Mouse (Mus musculus): Measurements from ENCODE around the gene Zfp169. TPM values are rescaled to one million over a fixed set of nuclear protein-coding genes. Genes with fewer than 3 reads are reported as not detected.

The Zfp169 gene
- total RNA-seq, 2 experiments from 2014 or later = 5.8 to 6.2 TPM

DNA sequence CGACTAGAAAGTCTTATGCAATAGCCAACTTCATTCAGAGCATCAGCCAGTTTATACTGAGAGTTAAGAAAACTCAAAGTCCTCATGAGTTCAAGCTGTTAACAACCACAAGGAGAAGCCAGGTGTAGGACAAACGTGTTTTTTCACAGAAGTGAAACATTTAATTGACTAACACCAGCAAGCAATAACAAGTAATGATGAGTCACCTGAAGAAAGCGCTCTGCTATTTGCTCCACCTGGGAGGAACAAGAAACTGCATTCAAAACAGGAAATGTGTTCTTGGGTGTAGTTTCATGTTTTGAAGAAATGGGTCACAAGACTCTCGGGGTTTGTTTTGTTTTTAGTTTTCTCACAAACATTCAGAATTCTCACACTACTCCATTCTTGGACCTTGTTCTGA lies 2.6 kb upstream of the Zfp169 start:
- no peak for DNase-seq

DNA sequence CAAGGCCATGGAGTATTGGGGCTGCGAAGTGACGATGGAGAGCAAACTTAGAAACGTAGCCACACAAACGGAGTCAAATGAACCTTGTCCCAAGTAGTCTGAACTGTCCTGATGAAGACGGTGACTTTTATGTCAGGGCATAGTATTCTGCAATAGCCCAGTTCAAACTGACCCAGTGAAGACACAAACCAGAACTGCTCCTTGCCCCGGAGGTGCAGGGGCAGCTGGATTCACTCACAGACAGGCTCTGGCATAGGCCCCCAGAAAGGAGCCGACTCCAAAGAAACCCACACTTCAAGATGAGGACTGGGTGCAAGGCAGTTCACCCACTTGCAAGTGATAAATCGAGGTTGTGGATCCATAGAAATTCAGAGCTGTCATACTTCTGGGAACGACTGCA lies 4.6 kb downstream of the Zfp169 start:
- DNase-seq = no peak

DNA sequence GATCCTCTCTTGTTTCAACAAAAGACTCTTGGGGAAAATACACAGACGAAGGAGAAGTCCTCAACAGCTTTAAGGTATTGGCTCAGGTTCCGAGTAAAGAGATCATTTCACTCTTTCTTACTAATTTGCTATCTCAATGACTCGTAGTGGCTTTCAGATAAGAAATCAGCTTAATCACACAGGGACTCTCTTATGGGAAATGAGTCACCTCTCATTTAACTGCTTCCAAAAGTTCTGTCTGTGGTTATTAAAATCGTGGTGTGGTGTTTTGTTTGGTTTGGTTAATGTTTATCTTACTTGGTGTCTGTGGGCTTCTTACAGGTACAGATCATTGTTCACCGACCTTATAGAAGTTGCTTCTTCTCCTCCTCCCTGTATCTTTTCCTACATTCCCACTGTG lies 10.8 kb downstream of the Zfp169 start:
- no peak for DNase-seq

DNA sequence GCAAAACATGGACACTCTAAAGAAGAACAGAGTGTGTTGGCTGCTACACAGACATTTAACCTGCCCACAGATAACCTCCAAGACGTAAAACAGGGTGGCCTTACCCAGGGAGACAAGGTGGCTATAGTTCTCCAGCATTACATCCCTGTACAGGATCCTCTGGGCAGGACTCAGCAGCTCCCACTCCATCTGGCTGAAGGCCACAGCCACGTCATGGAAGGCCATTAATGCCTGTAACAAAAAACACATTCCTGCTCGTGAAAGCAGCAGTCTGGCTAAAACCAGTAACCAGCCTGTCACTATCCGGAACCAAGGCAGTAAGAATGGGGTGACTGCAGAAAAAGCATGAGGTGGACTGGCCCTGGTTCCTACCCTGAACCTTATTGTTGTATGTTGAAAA lies 14.6 kb downstream of the Zfp169 start:
- DNase-seq = peak; percentile 66

GRCm38 (mm10) chr13:48497693-48498221 lies 15.5 kb downstream of the Zfp169 start:
- peak; percentile 79 for DNase-seq

- DNase-seq = no peak
Measured at GRCm38 (mm10) chr13:48493183-48493582, 20.1 kb downstream of the Zfp169 start.

- DNase-seq = no peak
Measured at GRCm38 (mm10) chr13:48490396-48491182, 22.7 kb downstream of the Zfp169 start.

DNA sequence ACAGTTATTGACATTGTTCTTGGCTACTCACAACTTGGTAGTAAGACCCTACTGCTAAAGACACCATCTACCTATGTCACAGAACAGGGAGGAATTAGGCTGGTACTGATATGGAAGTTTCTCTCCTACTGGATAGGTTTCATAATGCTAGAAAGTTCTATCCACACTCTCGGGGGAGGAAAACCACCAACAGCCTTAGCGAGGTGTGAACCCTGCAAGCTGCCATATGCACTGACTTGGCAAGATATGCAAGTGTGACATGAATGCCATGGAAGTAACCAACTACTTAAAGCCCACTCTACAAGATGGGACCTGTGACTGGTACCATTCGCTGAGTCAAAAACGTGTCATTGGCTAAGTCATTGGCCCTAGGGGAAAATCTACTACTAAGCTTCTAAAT lies 29.6 kb downstream of the Zfp169 start:
- no peak for DNase-seq

DNA sequence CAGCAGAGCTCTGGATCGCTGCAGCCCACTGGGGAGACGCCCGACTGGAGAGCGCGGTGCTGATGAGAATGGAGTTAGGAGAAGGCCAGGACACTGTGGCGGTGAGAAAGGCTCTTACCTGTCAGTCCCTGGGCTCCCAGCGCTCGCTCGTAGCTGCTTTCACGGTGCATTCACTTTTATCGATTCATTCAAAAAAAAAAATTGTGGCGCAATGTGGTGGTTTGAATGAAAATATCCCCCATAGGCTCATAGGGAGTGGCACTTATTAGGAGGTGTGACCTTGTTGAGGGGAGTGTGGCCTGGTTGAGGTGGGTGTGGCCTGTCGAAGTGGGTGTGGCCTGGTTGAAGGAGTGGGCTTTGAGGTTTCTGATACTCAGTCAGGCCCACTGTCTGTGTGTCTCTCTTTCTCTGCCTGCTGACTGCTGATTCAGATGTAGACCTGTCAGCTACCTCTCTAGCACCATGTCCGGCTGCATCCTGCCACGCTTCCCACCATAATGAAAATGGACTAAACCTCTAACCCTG lies 44.5 kb downstream of the Zfp169 start:
- DNase-seq = no peak

DNA sequence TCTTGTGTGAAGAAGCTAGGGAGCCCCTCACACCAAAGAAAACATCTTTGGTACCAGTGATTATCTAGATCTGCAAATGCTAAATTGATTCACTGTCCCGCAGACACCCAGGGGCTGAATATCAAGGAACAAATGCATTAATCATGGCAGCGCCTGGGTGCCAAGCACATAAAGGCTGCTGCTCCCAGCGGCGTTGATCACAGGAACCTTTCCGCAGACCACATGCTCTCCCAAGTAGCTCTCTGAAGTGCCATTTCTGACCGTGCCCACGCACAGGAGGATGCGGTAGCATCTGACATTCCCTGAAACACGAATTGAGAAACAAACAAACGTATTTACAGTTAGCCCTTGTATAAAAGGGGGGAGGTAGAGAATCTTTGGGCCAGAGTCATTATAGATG lies 47.1 kb downstream of the Zfp169 start:
- DNase-seq = no peak

DNA sequence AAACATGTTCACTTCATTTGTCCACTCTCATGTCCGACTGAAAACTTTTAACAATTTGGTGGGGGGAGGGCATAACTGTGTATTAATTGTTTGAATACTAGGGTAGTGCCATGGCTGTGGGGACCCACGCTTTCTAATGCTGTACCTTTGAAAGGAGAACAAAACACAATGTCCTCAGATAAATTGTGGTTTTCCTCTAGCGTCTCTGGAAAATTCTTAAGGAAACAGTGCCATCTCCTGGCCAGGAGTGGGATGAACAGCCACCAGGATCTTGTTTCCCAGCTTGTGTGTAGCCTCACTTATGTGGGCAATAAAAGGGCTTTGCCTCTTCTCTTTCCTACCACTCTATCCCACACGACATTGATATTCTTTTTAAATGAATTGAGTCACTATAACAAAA lies 49.1 kb downstream of the Zfp169 start:
- DNase-seq = peak; percentile 80

DNA sequence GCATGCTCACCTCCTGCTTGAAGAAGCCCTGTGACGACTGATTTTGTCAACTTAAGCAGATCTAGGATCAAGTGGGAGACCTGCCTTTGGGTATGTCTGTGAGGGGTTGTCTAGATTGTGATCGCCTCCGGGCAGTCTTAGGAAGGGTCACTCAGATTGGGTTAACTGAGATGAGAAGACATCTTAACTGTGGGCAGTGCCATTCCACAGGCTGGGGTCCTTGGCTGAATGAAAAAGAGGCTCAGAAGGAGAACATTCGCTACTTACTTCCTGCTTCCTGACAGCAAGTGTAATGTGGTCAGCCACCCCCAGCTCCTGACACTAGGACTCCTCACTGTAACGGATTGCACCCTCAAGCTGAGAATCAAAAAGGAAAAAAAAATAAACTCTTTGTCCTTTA lies 54.0 kb downstream of the Zfp169 start:
- no peak for DNase-seq

DNA sequence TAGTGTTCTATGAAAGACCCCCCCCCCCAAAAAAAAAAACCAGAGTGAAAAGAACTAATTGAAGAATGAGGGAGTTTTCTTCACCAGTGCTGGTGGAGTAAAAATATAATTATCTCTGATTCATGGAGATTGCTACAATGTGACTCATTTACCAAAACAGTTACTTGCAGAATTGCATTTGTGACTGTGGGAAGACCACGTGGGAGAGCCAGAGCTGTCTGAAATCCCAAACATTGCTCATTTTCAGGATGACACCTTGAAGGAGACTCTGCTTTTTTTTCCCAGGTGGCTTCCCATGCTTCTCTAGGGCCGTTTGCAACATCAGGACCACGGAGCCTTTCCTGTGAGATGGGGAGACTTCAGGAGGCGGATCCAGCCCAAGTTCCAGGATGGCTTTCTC lies 65.1 kb downstream of the Zfp169 start:
- no peak for DNase-seq

DNA sequence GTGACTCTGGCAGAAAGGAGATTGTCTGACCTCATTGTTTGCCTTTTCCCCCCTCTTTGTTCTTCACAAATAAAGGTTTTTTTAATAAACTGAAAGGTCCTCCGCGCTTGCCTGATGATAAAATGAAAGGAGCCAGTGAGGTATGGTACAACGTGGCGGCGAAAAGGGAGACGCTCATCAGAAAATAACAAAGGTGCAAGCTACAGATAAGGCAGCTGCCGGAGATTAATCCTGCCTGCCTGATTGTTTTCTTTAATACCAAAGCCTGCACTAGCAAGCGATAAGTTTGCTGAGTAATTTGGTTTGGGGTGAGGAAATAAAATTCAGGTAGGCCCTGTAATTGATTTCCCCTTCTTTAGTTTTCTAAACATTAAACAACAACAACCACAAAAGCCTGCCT lies 69.3 kb downstream of the Zfp169 start:
- DNase-seq = no peak

GRCm38 (mm10) chr13:48438321-48438720 lies 74.9 kb downstream of the Zfp169 start:
- DNase-seq = no peak

Small RNA genes lying within 50 kb of the gene (microRNA-seq; reads per million reads assigned to microRNA genes)
- gene Gm24111 (0 reads per million in 2 experiments), gene Mirlet7a-1 (463 to 526 reads per million in 2 experiments), gene Mirlet7d (24,291 to 55,288 reads per million in 2 experiments), gene Mirlet7f-1 (0 reads per million in 2 experiments)

Other genes starting within 250 kb of the Zfp169 start
- not detected for gene A830005F24Rik, start 119 bp upstream of the Zfp169 start, total RNA-seq (2021)
- gene Ptpdc1, start 112.2 kb upstream of the Zfp169 start, total RNA-seq (2021) = 1 to 10 TPM; 8.2 to 8.9 TPM
- not detected for gene Barx1, start 149.5 kb upstream of the Zfp169 start, total RNA-seq (2021)